Mouse (Mus musculus) C2C12 (cell line): ENCODE results near the gene Lrrc36. TPM values are rescaled to one million over a fixed set of nuclear protein-coding genes. Genes with fewer than 3 reads are reported as not detected.

Source experiments
- H3K27me3 ChIP-seq: one replicate; pipeline ENCODE4 v1.6.1; 2011; ENCODE audit not compliant: control insufficient read depth, insufficient read depth, insufficient read length
- H3K36me3 ChIP-seq: one replicate; pipeline ENCODE4 v1.6.1; 2011; ENCODE audit not compliant: control insufficient read depth, insufficient read depth
- H3K4me3 ChIP-seq: one replicate; pipeline ENCODE4 v1.5.1; 2011; ENCODE audit warnings: mild to moderate bottlenecking, control low read depth; ENCODE audit not compliant: poor library complexity, insufficient read depth, severe bottlenecking
- H3K79me2 ChIP-seq: one replicate; pipeline ENCODE4 v1.6.1; 2011; ENCODE audit not compliant: control insufficient read depth, insufficient read depth
- H3K79me3 ChIP-seq: one replicate; pipeline ENCODE4 v1.6.1; 2011; ENCODE audit warnings: low read depth, control low read depth
- H3ac ChIP-seq: one replicate; pipeline ENCODE3; 2011; ENCODE audit warnings: low read depth; ENCODE audit not compliant: control insufficient read depth, insufficient read length
- CEBPB ChIP-seq: IDR thresholded peaks from one replicate; pipeline ENCODE4 v1.6.1; 2011; ENCODE audit warnings: low read depth, mild to moderate bottlenecking, control low read depth, moderate library complexity
- CTCF ChIP-seq: IDR thresholded peaks from one replicate; pipeline ENCODE4 v1.5.1; 2011; ENCODE audit not compliant: control insufficient read depth, insufficient read depth, insufficient read length
- FOSL1 ChIP-seq: IDR thresholded peaks from one replicate; pipeline ENCODE4 v1.8.0; 2011; ENCODE audit warnings: mild to moderate bottlenecking, low read length; ENCODE audit not compliant: poor library complexity, insufficient read depth, severe bottlenecking
- MAX ChIP-seq: IDR thresholded peaks from one replicate; pipeline ENCODE4 v1.6.1; 2011; ENCODE audit warnings: mild to moderate bottlenecking, control low read depth
- MYOD1 ChIP-seq: IDR thresholded peaks from one replicate; pipeline ENCODE4 v1.6.1; 2011; ENCODE audit warnings: low read depth; ENCODE audit not compliant: control insufficient read depth, insufficient read length
- MYOG ChIP-seq: IDR thresholded peaks from one replicate; pipeline ENCODE4 v1.6.1; 2011; ENCODE audit not compliant: control insufficient read depth, insufficient read length; ENCODE audit errors: extremely low read depth
- USF1 ChIP-seq: IDR thresholded peaks from one replicate; pipeline ENCODE4 v1.6.1; 2011; ENCODE audit warnings: low read depth, mild to moderate bottlenecking, control low read depth, moderate library complexity
- polyA plus RNA-seq: library from polyadenylated mRNA; unstranded; fragments of >200 nt; fragmentation: generic; extraction: Trizol; gene quantifications from one replicate; pipeline ENCODE4 v1.2.1, GENCODE M21; 2012; ENCODE audit warnings: missing spikeins

Gene Lrrc36
- polyA plus RNA-seq, 1 experiment: not detected

DNA sequence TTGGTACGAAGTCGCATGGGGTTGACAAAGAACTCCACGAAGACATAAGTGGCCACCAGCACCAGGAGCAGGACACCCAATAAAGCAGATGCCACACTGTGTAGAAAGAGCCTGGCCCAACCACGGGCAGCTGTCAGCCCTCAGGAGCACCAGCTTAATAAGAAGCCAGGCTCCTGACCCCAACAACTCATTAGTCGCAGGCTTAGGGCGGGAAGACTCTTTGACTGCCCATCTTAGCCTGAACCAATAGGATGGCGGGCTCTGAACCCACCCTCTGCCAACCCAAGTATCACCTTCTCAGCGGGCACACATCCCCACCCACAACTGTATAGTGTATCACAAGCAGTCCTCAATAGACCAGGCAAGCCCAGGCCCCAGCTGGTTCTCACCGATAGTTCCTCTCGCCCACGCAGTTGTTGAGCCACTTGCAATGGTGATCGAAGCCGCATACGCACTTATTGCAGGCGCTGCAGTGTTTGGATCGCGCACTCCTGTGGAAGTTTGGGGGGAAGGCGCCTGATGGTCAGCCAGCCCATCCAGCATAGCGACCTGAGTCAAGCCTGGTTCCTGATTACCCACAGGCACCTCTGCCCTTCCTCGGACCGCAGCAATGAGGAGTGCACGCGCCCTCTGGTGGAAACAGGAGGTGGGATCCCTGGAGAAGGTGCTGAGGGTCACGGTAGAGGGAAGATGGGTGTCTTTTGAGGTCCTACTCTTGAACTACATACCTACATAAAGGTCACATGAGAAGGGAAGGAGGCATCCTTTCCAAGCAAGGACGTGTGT is 63.5 kb downstream of the Lrrc36 start:
- H3K4me3 ChIP-seq: no peak overlapping the region
- H3K27me3 ChIP-seq: no peaks in the 10 kb centered on the region
- no peaks in the 10 kb centered on the region for H3K79me3 ChIP-seq
- no peak overlapping the region for H3ac ChIP-seq
- TF ChIP-seq MYOG (no peak), CTCF (peak; percentile 93)
- peaks cover 31% of the 10 kb centered on the region for H3K36me3 ChIP-seq
- no peaks in the 10 kb centered on the region for H3K79me2 ChIP-seq

DNA sequence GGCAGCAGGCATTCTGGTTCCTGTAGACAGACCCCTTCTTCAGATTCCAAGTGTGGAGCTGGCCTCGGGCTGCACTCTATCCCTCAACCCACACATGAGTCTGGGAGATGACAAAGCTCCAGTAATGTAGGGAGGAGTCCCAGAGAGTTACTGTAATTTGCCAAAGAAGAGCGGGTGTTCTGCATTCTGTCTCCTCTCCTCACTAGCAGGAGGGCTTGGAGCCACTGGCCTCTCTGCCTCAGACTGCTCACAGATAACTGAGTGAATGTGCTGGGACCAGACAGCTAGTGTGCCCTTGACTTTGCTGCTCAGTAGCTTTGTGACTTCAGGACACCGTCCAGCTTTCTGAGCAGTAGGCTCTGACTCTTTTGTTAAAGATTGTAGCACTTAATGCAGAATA is 64.4 kb downstream of the Lrrc36 start:
- Histone ChIP-seq H3ac (no peak overlapping the region), H3K36me3 (peaks cover 36% of the 10 kb centered on the region), H3K4me3 (no peak overlapping the region), H3K27me3 (no peaks in the 10 kb centered on the region), H3K79me2 (no peaks in the 10 kb centered on the region), H3K79me3 (no peaks in the 10 kb centered on the region)
- no peak for TF ChIP-seq MYOD1
- TF ChIP-seq CTCF: no peak
- TF ChIP-seq MYOG: no peak
- no peak for TF ChIP-seq MAX
- TF ChIP-seq USF1: no peak
- no peak for TF ChIP-seq CEBPB
- no peak for TF ChIP-seq FOSL1

DNA sequence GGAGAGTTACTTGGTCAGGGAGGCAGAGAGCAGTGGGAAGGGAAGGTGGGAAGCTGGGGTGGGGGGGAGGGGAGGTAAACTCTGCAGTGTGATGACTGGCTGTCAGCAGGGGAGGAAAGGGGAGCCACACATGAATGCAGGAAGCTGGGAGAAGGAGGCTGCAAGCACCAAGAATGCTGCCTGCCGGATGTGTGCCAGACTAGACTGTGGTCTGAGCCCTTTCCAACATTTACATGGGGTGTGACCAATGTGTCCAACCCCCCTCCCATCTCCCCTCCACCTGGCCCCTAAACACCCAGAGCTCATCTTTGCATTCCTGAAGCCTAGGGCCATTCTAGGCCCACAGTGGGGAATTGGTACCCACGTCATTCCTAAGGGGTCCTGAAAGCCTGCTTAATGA is 67.6 kb downstream of the Lrrc36 start:
- no peaks in the 10 kb centered on the region for H3K27me3 ChIP-seq
- TF ChIP-seq MYOG (no peak), CTCF (no peak), USF1 (no peak), MAX (no peak), CEBPB (no peak), MYOD1 (no peak), FOSL1 (no peak)
- H3K79me2 ChIP-seq: no peaks in the 10 kb centered on the region
- H3ac ChIP-seq: no peak overlapping the region
- peaks cover 19% of the 10 kb centered on the region for H3K36me3 ChIP-seq
- H3K79me3 ChIP-seq: no peaks in the 10 kb centered on the region
- H3K4me3 ChIP-seq: no peak overlapping the region

DNA sequence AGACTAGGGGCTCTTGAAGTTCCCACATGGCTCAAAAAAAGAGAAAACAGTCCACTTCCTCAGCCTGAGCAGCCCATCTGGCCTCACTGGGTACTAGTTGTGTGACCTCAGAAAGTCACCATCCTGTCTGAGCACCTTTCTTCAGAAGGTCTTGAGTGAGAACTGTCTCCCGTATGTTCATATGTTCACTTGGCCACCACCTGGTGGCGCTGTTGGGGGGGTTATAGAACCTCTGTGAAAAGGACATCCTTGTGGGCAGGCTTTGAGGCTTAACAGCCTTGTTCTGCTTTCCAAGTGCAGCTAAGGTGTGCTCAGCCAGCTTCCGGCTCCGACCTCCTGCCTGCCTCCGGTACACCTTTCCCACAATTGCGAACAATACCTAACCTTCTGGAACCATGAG is 68.1 kb downstream of the Lrrc36 start:
- Histone ChIP-seq H3K79me3 (no peaks in the 10 kb centered on the region), H3ac (no peak overlapping the region), H3K27me3 (no peaks in the 10 kb centered on the region), H3K36me3 (peaks cover 16% of the 10 kb centered on the region), H3K4me3 (no peak overlapping the region), H3K79me2 (no peaks in the 10 kb centered on the region)
- TF ChIP-seq FOSL1 (no peak), CTCF (peak; percentile 39), MYOD1 (no peak)

DNA sequence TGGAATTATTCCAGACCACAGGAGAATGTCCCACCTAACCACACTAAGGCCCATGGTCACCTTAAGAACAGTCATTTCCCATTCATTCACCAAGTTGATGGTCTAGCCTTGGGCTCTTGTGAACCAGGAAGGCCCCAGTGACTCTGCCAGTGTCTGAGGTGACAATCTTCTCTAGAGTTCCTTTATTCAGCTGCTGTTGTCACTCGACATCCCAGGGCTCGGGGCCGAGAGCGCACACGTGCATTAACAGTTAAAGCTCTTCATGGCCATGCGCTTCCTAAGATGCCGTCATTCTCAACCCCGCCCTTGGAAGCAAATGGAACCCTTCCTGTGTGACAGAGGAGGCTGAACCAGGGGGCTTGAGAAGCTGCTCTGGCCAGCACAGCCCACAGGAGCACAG is 68.8 kb downstream of the Lrrc36 start:
- Histone ChIP-seq H3K27me3 (no peaks in the 10 kb centered on the region), H3K79me3 (no peaks in the 10 kb centered on the region), H3K36me3 (peaks cover 12% of the 10 kb centered on the region), H3ac (no peak overlapping the region), H3K4me3 (no peak overlapping the region), H3K79me2 (no peaks in the 10 kb centered on the region)
- TF ChIP-seq MYOD1: peak; percentile 75
- no peak for TF ChIP-seq CTCF
- TF ChIP-seq CEBPB: no peak

DNA sequence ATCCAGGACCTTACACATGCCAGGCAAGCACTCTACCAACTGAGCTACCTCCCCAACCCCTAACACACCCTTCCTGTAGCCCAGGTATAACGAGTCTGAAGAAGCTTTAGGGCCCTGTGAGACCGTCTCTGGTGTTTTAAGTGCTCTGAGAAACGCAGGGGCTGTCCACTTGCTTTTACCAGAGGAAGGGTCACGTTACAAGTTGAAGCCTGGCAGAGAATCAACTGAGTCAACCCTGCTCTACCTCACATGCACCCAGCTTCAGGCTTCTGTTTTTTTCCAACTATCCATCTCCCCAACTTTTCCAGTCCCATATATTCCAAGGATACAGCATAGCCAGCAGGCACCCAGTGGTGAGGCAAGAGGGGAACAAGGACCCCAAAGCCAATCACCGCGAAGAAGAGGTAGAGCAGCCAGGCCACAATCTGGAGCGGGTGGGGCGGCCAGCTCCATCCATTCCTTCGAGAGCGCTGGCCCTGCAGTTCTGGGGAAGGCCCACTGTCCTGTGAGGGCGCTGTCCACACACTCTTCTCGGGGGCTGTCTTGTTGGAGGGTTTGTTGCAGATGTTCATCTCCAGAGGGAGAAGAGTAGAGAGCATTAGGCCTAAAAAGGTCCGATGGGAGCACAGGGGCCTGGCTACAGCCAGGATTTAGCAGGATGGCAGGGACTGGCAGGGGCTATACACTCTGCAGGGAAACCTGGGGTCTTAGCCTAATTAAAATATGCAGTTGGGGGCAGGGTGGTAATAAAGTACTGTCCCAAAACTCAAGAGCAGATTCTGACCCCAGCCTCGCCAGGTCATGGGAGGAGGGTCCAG is 70.0 kb downstream of the Lrrc36 start:
- Histone ChIP-seq H3K4me3 (no peak overlapping the region), H3K36me3 (peaks cover 12% of the 10 kb centered on the region), H3K79me3 (no peaks in the 10 kb centered on the region), H3ac (no peak overlapping the region), H3K27me3 (no peaks in the 10 kb centered on the region), H3K79me2 (no peaks in the 10 kb centered on the region)
- peak; percentile 90 for TF ChIP-seq CTCF
- TF ChIP-seq MAX: no peak
